Mouse (Mus musculus) ES-Bruce4 (cell line): ENCODE measurements around the gene Sdsl. TPM values are rescaled to one million over a fixed set of nuclear protein-coding genes. Genes with fewer than 3 reads are reported as not detected.

Experiments
- H3K27ac ChIP-seq: 2 replicates; pipeline ENCODE4 v1.5.1; 2012; ENCODE audit warnings: low read length, inconsistent platforms; ENCODE audit not compliant: insufficient read depth
- H3K27me3 ChIP-seq: 2 replicates; pipeline ENCODE4 v1.6.1; 2012; ENCODE audit warnings: mild to moderate bottlenecking, low read length, inconsistent platforms; ENCODE audit not compliant: control insufficient read depth, poor library complexity, insufficient read depth, severe bottlenecking
- H3K36me3 ChIP-seq: 2 replicates; pipeline ENCODE4 v1.6.1; 2012; ENCODE audit warnings: inconsistent platforms, mild to moderate bottlenecking, low read length, moderate library complexity; ENCODE audit not compliant: control insufficient read depth, poor library complexity, insufficient read depth, severe bottlenecking
- H3K4me1 ChIP-seq: one replicate; pipeline ENCODE4 v1.8.1; 2011; ENCODE audit warnings: low read length; ENCODE audit not compliant: control insufficient read depth, insufficient read depth
- H3K4me3 ChIP-seq: 2 replicates; pipeline ENCODE4 v1.5.1; 2011; ENCODE audit warnings: low read depth, mild to moderate bottlenecking, low read length
- H3K9ac ChIP-seq: 2 replicates; pipeline ENCODE4 v1.6.1; 2012; ENCODE audit warnings: low read depth, mild to moderate bottlenecking, inconsistent platforms; ENCODE audit not compliant: poor library complexity, severe bottlenecking
- H3K9me3 ChIP-seq: replicated peaks from 2 replicates; pipeline ENCODE4 v1.6.1; 2012; ENCODE audit warnings: mild to moderate bottlenecking, low read length, inconsistent platforms; ENCODE audit not compliant: control insufficient read depth, poor library complexity, insufficient read depth, severe bottlenecking
- CTCF ChIP-seq: IDR thresholded peaks from one replicate; pipeline ENCODE4 v1.8.1; 2011; ENCODE audit warnings: low read depth, low read length
- EP300 ChIP-seq: IDR thresholded peaks from 2 replicates; pipeline ENCODE4 v1.6.1; 2011; ENCODE audit warnings: low read depth, low read length; ENCODE audit not compliant: insufficient read depth
- POLR2A ChIP-seq: IDR thresholded peaks from one replicate; pipeline ENCODE4 v1.8.1; 2011; ENCODE audit warnings: low read length; ENCODE audit not compliant: insufficient read depth
- polyA plus RNA-seq: library from polyadenylated mRNA; stranded (reverse); fragments of >200 nt; gene quantifications from 2 replicates; pipeline ENCODE4 v1.2.4, GENCODE M21; 2011; ENCODE audit warnings: low read depth; ENCODE audit not compliant: missing spikeins, insufficient read depth, insufficient read length

Sdsl gene
- polyA plus RNA-seq, 1 experiment = not detected

- no peaks in the 10 kb centered on the region for H3K27me3 ChIP-seq
Observed at GRCm38 (mm10) chr5:120457628-120458027, 15.0 kb downstream of the Sdsl start.

GRCm38 (mm10) chr5:120456841-120457554, 15.6 kb downstream of the Sdsl start:
- Histone ChIP-seq H3K9me3 (no peaks in the 10 kb centered on the region), H3K9ac (peak overlapping the region; percentile 32; the same call in 1 of the 2 replicates), H3K36me3 (no peaks in the 10 kb centered on the region), H3K27ac (no peak overlapping the region), H3K4me1 (no peaks in the 10 kb centered on the region), H3K27me3 (no peaks in the 10 kb centered on the region), H3K4me3 (no peak overlapping the region)
- TF ChIP-seq EP300 = no peak
- TF ChIP-seq POLR2A = no peak
- TF ChIP-seq CTCF = no peak

More at GRCm38 (mm10) chr5:120457628-120458027, 15.0 kb downstream of the Sdsl start:
- H3K4me1 ChIP-seq = no peaks in the 10 kb centered on the region
- H3K36me3 ChIP-seq = no peaks in the 10 kb centered on the region
- no peaks in the 10 kb centered on the region for H3K9me3 ChIP-seq
- H3K4me3 ChIP-seq = no peak overlapping the region
- H3K27ac ChIP-seq = no peak overlapping the region
- TF ChIP-seq POLR2A = no peak
- peak; percentile 76 for TF ChIP-seq CTCF
- no peak for TF ChIP-seq EP300
- H3K9ac ChIP-seq = 0 out of 2 replicates have a peak overlapping the region, but pooled peaks have one; percentile 32

GRCm38 (mm10) chr5:120456253-120456652, 16.4 kb downstream of the Sdsl start:
- Histone ChIP-seq H3K27me3 (no peaks in the 10 kb centered on the region), H3K9ac (no peak overlapping the region), H3K36me3 (no peaks in the 10 kb centered on the region), H3K4me3 (no peak overlapping the region), H3K27ac (no peak overlapping the region), H3K9me3 (no peaks in the 10 kb centered on the region), H3K4me1 (no peaks in the 10 kb centered on the region)
- no peak for TF ChIP-seq EP300
- TF ChIP-seq CTCF = no peak
- TF ChIP-seq POLR2A = no peak

- no peaks in the 10 kb centered on the region for H3K36me3 ChIP-seq
- H3K4me1 ChIP-seq = no peaks in the 10 kb centered on the region
- no peak overlapping the region for H3K27ac ChIP-seq
- H3K4me3 ChIP-seq = no peak overlapping the region
- no peaks in the 10 kb centered on the region for H3K9me3 ChIP-seq
- no peak overlapping the region for H3K9ac ChIP-seq
- no peaks in the 10 kb centered on the region for H3K27me3 ChIP-seq
- TF ChIP-seq POLR2A (no peak), EP300 (no peak), CTCF (no peak)
Observed at GRCm38 (mm10) chr5:120454756-120455337, 17.8 kb downstream of the Sdsl start.

GRCm38 (mm10) chr5:120447305-120447704, 25.3 kb downstream of the Sdsl start:
- TF ChIP-seq POLR2A = no peak
- no peak for TF ChIP-seq EP300
- Histone ChIP-seq H3K27ac (no peak overlapping the region), H3K4me3 (no peak overlapping the region), H3K9ac (no peak overlapping the region), H3K36me3 (no peaks in the 10 kb centered on the region), H3K4me1 (no peaks in the 10 kb centered on the region), H3K27me3 (no peaks in the 10 kb centered on the region), H3K9me3 (no peaks in the 10 kb centered on the region)

GRCm38 (mm10) chr5:120440733-120441132, 31.9 kb downstream of the Sdsl start:
- Histone ChIP-seq H3K9me3 (no peaks in the 10 kb centered on the region), H3K4me3 (no peak overlapping the region), H3K27ac (no peak overlapping the region), H3K9ac (no peak overlapping the region), H3K27me3 (peaks cover 26% of the 10 kb centered on the region), H3K4me1 (peaks cover 1% of the 10 kb centered on the region), H3K36me3 (no peaks in the 10 kb centered on the region)
- TF ChIP-seq POLR2A (no peak), CTCF (peak; percentile 94)
